Mouse (Mus musculus): ENCODE measurements around the gene Olfm2.

DNA sequence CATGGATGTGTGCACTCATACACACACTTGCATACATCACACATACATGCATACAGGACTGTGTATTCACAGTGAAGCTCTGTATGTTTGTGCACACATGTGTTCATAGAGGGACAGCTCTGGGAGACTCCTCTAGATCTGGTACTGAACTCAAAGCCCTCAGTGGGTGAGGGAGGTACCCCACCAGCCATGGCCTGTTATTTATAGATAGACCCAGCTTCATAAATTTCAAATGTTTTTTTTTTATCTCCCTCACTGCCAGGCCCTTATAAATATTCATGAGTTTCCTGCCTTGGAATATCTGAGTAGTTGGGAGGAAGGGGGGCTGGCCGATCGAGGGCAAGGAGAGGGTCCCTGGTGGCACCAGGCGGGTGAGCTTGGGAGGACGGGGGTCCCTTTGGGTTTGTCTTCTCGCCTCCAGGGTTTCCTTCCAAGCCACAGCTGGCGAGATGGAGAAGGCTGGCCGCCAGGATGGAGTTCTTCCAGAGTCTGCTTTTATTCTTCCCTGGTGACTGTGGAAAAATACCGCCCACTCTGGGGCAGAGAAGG lies 42.2 kb downstream of the Olfm2 start:
- TF ChIP-seq CTCF (conservative IDR thresholded peaks at IDR 0.05 in 1 of 2, IDR thresholded peaks at IDR 0.05 in 1 of 2; ENCODE audit: low read depth in 2 of 2, low read length in 2 of 2), result no peak
- no peak for TF ChIP-seq CHD1 (IDR thresholded peaks at IDR 0.05; ENCODE audit: low read depth, low read length)
- TF ChIP-seq POLR2A (IDR thresholded peaks at IDR 0.05; ENCODE audit: low read depth, low read length), result no peak
- TF ChIP-seq MAZ (IDR thresholded peaks at IDR 0.05; ENCODE audit: low read depth, low read length), result no peak
- TF ChIP-seq POLR2AphosphoS2 (IDR thresholded peaks at IDR 0.05; ENCODE audit: low read depth, low read length), result no peak
- no peak for TF ChIP-seq KAT2A (IDR thresholded peaks at IDR 0.05; ENCODE audit: insufficient replicate concordance, low read length)
